Mouse (Mus musculus) erythroblast, embryonic 14.5 days (primary cell): ENCODE results near the gene Slc35c2. TPM values are rescaled to one million over a fixed set of nuclear protein-coding genes. Genes with fewer than 3 reads are reported as not detected.

ENCODE experiments used
- H3K27me3 ChIP-seq: 2 replicates; pipeline ENCODE4 v1.6.1; 2012; ENCODE audit warnings: inconsistent platforms; ENCODE audit not compliant: control insufficient read depth
- H3K36me3 ChIP-seq: 2 replicates; pipeline ENCODE4 v1.6.1; 2012; ENCODE audit warnings: mild to moderate bottlenecking, inconsistent platforms; ENCODE audit not compliant: control insufficient read depth
- H3K4me1 ChIP-seq: 2 replicates; pipeline ENCODE4 v1.6.1; 2012; ENCODE audit warnings: inconsistent platforms; ENCODE audit not compliant: control insufficient read depth
- H3K4me3 ChIP-seq: replicated peaks from 2 replicates; pipeline ENCODE3; 2012; ENCODE audit warnings: moderate library complexity, mild to moderate bottlenecking, inconsistent platforms
- H3K9me3 ChIP-seq: 2 replicates; pipeline ENCODE4 v1.6.1; 2012; ENCODE audit warnings: low read length, inconsistent platforms, mixed read lengths; ENCODE audit not compliant: control insufficient read depth
- GATA1 ChIP-seq: IDR thresholded peaks from 2 replicates; pipeline ENCODE4 v1.6.1; 2012; ENCODE audit warnings: low read length, inconsistent platforms, mixed read lengths
- TAL1 ChIP-seq: IDR thresholded peaks from 3 replicates; pipeline ENCODE4 v1.6.1; 2012; ENCODE audit warnings: low read length, inconsistent platforms, mixed read lengths
- polyA plus RNA-seq: library from polyadenylated mRNA; stranded (reverse); fragments of >175 nt; gene quantifications from 2 replicates; pipeline ENCODE4 v1.2.3, GENCODE M21; 2012

Slc35c2 gene
- 2.5 TPM in 2 replicates for polyA plus RNA-seq

GRCm38 (mm10) chr2:165287202-165287984, at the start of gene Slc35c2:
Gene Slc35c2 (minus strand): TSS chr2:165287869.
- peak within 1 kb of the TSS; percentile 84 for H3K4me3 ChIP-seq
- H3K36me3 ChIP-seq = peaks cover 35% of the 10 kb centered on the region
- H3K4me1 ChIP-seq = peaks cover 35% of the 10 kb centered on the region
- no peaks in the 10 kb centered on the region for H3K27me3 ChIP-seq
- H3K9me3 ChIP-seq = no peaks in the 10 kb centered on the region
- no peak for TF ChIP-seq TAL1
- no peak for TF ChIP-seq GATA1

GRCm38 (mm10) chr2:165337191-165337590, 49.5 kb upstream of the Slc35c2 start:
- Histone ChIP-seq H3K36me3 (no peaks in the 10 kb centered on the region), H3K4me1 (no peaks in the 10 kb centered on the region), H3K27me3 (no peaks in the 10 kb centered on the region), H3K4me3 (no peak overlapping the region), H3K9me3 (no peaks in the 10 kb centered on the region)
- TF ChIP-seq GATA1 = no peak
- no peak for TF ChIP-seq TAL1

GRCm38 (mm10) chr2:165332610-165333210, 45.0 kb upstream of the Slc35c2 start:
- Histone ChIP-seq H3K27me3 (peaks cover 8% of the 10 kb centered on the region; the same call in 1 of the 2 replicates), H3K4me3 (no peak overlapping the region), H3K36me3 (no peaks in the 10 kb centered on the region), H3K4me1 (peaks cover 3% of the 10 kb centered on the region), H3K9me3 (no peaks in the 10 kb centered on the region)
- no peak for TF ChIP-seq GATA1
- no peak for TF ChIP-seq TAL1

GRCm38 (mm10) chr2:165329703-165330102, 42.0 kb upstream of the Slc35c2 start:
- peaks cover 8% of the 10 kb centered on the region; the same call in 1 of the 2 replicates for H3K27me3 ChIP-seq
- H3K4me3 ChIP-seq = no peak overlapping the region
- TF ChIP-seq GATA1 (no peak), TAL1 (no peak)
- H3K4me1 ChIP-seq = peaks cover 29% of the 10 kb centered on the region
- no peaks in the 10 kb centered on the region for H3K9me3 ChIP-seq
- no peaks in the 10 kb centered on the region for H3K36me3 ChIP-seq

- no peak for TF ChIP-seq GATA1
- Histone ChIP-seq H3K9me3 (no peaks in the 10 kb centered on the region), H3K4me1 (peaks cover 37% of the 10 kb centered on the region), H3K36me3 (no peaks in the 10 kb centered on the region), H3K4me3 (no peak overlapping the region), H3K27me3 (peaks cover 8% of the 10 kb centered on the region; the same call in 1 of the 2 replicates)
Measured at GRCm38 (mm10) chr2:165328746-165329145, 41.1 kb upstream of the Slc35c2 start.

GRCm38 (mm10) chr2:165327386-165327785, 39.7 kb upstream of the Slc35c2 start:
- Histone ChIP-seq H3K27me3 (peaks cover 8% of the 10 kb centered on the region; the same call in 1 of the 2 replicates), H3K9me3 (no peaks in the 10 kb centered on the region), H3K4me3 (peak overlapping the region; percentile 85), H3K4me1 (peaks cover 45% of the 10 kb centered on the region), H3K36me3 (no peaks in the 10 kb centered on the region; the same call in 1 of the 2 replicates)
- no peak for TF ChIP-seq TAL1
- no peak for TF ChIP-seq GATA1

GRCm38 (mm10) chr2:165326304-165327190, 38.9 kb upstream of the Slc35c2 start, which contains the start of gene Elmo2:
Gene Elmo2 (minus strand): TSS chr2:165326479.
- no peak for TF ChIP-seq TAL1
- TF ChIP-seq GATA1 = no peak
- Histone ChIP-seq H3K4me3 (peak within 1 kb of the TSS; percentile 85), H3K4me1 (peaks cover 53% of the 10 kb centered on the region), H3K36me3 (no peaks in the 10 kb centered on the region; the same call in 1 of the 2 replicates), H3K27me3 (peaks cover 8% of the 10 kb centered on the region; the same call in 1 of the 2 replicates), H3K9me3 (no peaks in the 10 kb centered on the region)

GRCm38 (mm10) chr2:165325521-165326303, 38.0 kb upstream of the Slc35c2 start:
- peak overlapping the region; percentile 85 for H3K4me3 ChIP-seq
- H3K4me1 ChIP-seq = peaks cover 57% of the 10 kb centered on the region
- no peak for TF ChIP-seq GATA1
- TF ChIP-seq TAL1 = no peak
- H3K27me3 ChIP-seq = peaks cover 8% of the 10 kb centered on the region; the same call in 1 of the 2 replicates
- H3K36me3 ChIP-seq = no peaks in the 10 kb centered on the region; the same call in 1 of the 2 replicates
- no peaks in the 10 kb centered on the region for H3K9me3 ChIP-seq
